Mouse (Mus musculus) ES-E14 (cell line): ENCODE data around the gene Ackr3.

Experiments used
- CHD2 ChIP-seq: IDR thresholded peaks from 2 replicates; pipeline ENCODE4 v1.6.1; 2014; ENCODE audit warnings: mild to moderate bottlenecking, low read depth, low read length, inconsistent platforms
- HCFC1 ChIP-seq: IDR thresholded peaks from 2 replicates; pipeline ENCODE4 v1.6.1; 2012; ENCODE audit warnings: low read length, inconsistent platforms, borderline replicate concordance; ENCODE audit not compliant: insufficient read depth
- ZNF384 ChIP-seq: IDR thresholded peaks from 2 replicates; pipeline ENCODE4 v1.6.1; 2012; ENCODE audit warnings: low read depth, low read length, inconsistent platforms

DNA sequence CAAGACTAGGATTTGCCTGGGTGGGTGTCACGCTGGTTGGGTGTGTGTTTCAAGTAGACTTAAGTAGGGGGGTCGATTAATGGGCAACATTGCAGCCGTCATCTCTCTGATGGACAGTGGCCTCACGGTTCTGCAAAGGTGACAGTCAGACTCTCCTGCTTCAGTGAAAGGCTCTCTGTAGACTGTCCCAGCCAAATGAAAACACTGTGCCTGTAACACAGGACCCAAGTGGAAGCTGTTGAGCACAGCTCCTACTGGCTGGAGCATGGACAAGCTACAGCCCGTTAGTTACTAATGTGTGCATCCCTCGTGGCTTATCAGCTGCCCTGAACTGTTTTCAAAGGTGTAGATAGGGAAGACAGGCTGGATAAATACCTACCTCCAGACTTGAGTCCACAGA is 3.5 kb downstream of the Ackr3 start:
- TF ChIP-seq ZNF384 (no peak), CHD2 (no peak), HCFC1 (no peak)
